Mouse (Mus musculus) kidney, embryonic 16.5 days (tissue): Measurements from ENCODE around the gene Fyb. TPM values are rescaled to one million over a fixed set of nuclear protein-coding genes. Genes with fewer than 3 reads are reported as not detected.

Experiments
- ATAC-seq: fragments of 200-750 bp; cut with Nextera tagmentation; 2 replicates; pipeline ENCODE4 v1.8.0; 2017; ENCODE audit warnings: moderate TSS enrichment; ENCODE audit not compliant: low FRiP score, low TSS enrichment
- H3K27ac ChIP-seq: fragments of 300-500 bp; sonication (generic); 2 replicates; pipeline ENCODE4 v1.5.1; 2014; ENCODE audit warnings: low read length
- H3K27me3 ChIP-seq: fragments of 300-500 bp; sonication (generic); 2 replicates; pipeline ENCODE4 v1.6.1; 2014; ENCODE audit warnings: low read length, control low read depth, mixed read lengths; ENCODE audit not compliant: insufficient read depth
- H3K36me3 ChIP-seq: fragments of 300-500 bp; sonication (generic); 2 replicates; pipeline ENCODE4 v1.6.1; 2014; ENCODE audit warnings: low read length, control low read depth, mixed read lengths; ENCODE audit not compliant: insufficient read depth
- H3K4me1 ChIP-seq: fragments of 300-500 bp; sonication (generic); 2 replicates; pipeline ENCODE4 v1.6.1; 2014; ENCODE audit warnings: low read length, control low read depth, mixed read lengths; ENCODE audit not compliant: insufficient read depth
- H3K4me2 ChIP-seq: fragments of 300-500 bp; sonication (generic); replicated peaks from 2 replicates; pipeline ENCODE4 v1.6.1; 2014; ENCODE audit warnings: low read depth, low read length
- H3K4me3 ChIP-seq: fragments of 300-500 bp; sonication (generic); 2 replicates; pipeline ENCODE4 v1.5.1; 2014; ENCODE audit warnings: mild to moderate bottlenecking, low read length
- H3K9ac ChIP-seq: fragments of 300-500 bp; sonication (generic); replicated peaks from 2 replicates; pipeline ENCODE4 v1.6.1; 2014; ENCODE audit warnings: low read length
- H3K9me3 ChIP-seq: fragments of 300-500 bp; sonication (generic); 2 replicates; pipeline ENCODE4 v1.6.1; 2016; ENCODE audit warnings: low read length, control low read depth
- WGBS: fragments of 180-500 bp; shearing (Covaris S2); extraction: QIAGEN DNeasy Blood & Tissue Kit; methylation state at CpG from one replicate; pipeline ENCODE4 v1.1.7; 2014; 5-methylcytosine and 5-hydroxymethylcytosine counted together
- polyA plus RNA-seq: library from polyadenylated mRNA; unstranded; fragments of >200 nt; fragmentation: Nextera tagmentation; extraction: Ambion mirVana; gene quantifications from 2 replicates; pipeline ENCODE4 v1.2.1, GENCODE M21; 2015

Fyb gene
- polyA plus RNA-seq, 1 experiment from 2014 or later, result 3.1 TPM

DNA sequence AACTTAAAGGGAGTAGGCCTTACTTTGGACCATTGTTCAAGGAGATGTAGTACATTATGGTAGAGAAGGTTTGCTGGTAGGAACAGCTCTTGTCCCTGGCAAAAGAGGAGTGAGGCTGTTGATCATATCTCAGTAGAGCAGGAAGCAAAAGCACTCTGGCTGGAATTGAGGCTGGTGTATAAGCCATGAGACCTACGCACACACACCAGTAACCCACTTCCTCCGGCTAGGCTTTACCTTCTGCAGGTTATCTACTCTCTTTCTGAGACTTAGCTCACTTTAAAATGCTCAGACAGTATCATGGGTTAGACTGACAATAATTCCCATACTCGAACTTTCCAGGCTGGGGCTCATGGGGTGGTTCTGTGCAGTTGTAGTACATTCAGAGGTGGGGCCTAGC is 2.7 kb downstream of the Fyb start:
- Histone ChIP-seq H3K4me2 (no peak overlapping the region), H3K9me3 (no peaks in the 10 kb centered on the region), H3K9ac (no peak overlapping the region), H3K36me3 (no peaks in the 10 kb centered on the region), H3K4me1 (no peaks in the 10 kb centered on the region), H3K27ac (no peak overlapping the region), H3K27me3 (no peaks in the 10 kb centered on the region), H3K4me3 (no peak overlapping the region)
- WGBS, result 86% methylated on average over 3 of the region's 3 CpGs
- no peak for ATAC-seq

DNA sequence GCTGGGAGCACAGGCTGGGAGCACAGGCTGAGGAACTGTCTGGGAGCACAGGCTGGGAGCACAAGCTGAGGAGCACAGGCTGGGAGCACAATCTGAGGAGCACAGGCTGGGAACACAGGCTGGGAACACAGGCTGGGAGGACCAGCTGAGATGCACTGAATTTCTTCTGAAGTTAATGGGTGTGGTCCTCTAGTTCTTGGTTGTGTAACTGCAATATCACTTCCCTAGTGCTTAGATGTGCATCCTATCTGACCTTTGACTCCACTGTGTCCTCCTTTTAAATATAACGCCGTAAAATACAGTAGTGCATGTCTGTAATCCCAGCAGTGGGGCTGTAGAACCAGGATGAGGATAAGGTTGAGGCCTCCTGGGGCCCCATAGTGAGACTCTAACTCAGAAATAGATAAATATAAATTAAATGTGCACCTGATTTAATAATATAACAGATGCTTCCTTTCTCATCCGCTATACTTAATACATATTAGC is 11.2 kb downstream of the Fyb start:
- Histone ChIP-seq H3K4me2 (no peak overlapping the region), H3K27me3 (no peaks in the 10 kb centered on the region), H3K27ac (no peak overlapping the region), H3K9me3 (no peaks in the 10 kb centered on the region), H3K4me1 (no peaks in the 10 kb centered on the region), H3K4me3 (no peak overlapping the region), H3K9ac (no peak overlapping the region), H3K36me3 (no peaks in the 10 kb centered on the region)
- no peak for ATAC-seq
- 78% methylated on average over 3 of the region's 3 CpGs for WGBS

DNA sequence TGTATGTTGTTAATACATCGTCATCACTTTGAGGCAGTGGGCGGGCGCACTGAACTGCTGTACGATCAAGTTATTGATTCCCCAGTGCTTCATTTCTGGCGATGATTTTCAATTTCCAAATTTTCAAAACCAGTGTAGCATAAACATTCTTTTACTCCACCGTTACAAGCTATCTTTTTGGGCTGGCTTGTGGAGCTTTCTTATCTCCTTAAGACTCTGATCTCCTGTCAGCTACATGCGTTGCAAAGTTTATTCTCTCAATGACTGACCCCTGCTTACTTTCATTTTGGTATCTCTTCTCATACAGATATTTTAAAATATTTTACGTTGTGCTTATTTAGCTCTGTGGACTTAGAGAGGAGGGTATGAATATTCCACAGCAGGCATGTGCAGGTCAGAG is 11.9 kb downstream of the Fyb start:
- no peak for ATAC-seq
- Histone ChIP-seq H3K9ac (no peak overlapping the region), H3K4me3 (no peak overlapping the region), H3K27me3 (no peaks in the 10 kb centered on the region), H3K9me3 (no peaks in the 10 kb centered on the region), H3K36me3 (no peaks in the 10 kb centered on the region), H3K27ac (no peak overlapping the region), H3K4me2 (no peak overlapping the region), H3K4me1 (no peaks in the 10 kb centered on the region)
- 86% methylated on average over 8 of the region's 8 CpGs for WGBS

DNA sequence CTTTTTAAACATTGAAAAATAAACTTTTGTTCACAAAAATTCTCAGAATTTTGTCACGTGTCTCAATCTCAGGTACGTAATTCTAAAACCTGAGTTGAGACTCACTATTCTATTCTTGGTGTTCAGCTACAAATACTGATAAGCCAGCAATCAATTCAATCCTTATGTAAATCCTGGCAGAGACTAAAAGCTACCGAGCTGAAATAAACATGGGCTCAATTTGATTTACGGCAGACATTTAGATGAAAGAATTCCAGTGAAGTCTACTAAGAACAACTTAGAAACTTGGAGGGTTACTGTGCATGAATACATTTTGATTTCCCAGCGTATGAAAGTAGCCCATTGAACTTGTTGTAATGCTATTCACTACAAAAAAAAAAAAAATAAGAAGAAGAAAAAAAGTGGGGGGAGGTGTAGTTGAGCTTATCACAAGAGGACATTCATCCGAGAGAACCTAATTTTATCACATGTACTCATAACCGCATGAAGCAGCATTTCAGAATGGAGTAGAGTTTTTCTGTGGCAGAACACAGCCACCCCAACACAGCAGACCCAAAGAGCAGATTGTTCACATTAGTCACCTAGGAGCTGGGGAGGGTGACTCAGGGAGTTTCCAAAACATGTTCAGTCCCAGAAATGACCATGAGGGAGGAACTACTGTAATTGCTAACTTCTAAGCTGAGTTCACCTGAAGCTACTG is 17.1 kb downstream of the Fyb start:
- WGBS, result 64% methylated on average over 7 of the region's 7 CpGs
- no peaks in the 10 kb centered on the region for H3K27me3 ChIP-seq

DNA sequence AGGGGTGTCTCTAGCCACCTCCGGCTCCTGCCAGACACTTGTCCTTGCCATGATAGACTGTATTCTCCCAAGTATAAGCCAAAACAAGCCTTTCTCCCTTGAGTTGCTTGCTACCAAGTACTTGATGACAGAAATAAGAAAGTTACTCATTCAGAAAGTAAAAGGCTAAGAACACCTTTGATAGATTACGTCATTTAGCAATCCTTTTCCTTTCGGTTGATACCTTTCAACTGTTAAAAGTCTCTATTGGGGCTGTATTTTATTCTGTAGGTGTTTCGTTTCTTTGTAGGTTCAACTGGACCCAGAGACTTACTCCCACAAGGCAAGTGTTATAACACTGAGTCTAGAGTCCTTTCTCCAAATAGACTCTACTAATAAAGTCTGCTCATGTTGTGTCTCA is 26.3 kb downstream of the Fyb start:
- Histone ChIP-seq H3K4me2 (no peak overlapping the region), H3K27me3 (no peaks in the 10 kb centered on the region), H3K27ac (no peak overlapping the region), H3K36me3 (no peaks in the 10 kb centered on the region), H3K4me1 (no peaks in the 10 kb centered on the region), H3K9ac (no peak overlapping the region), H3K9me3 (no peaks in the 10 kb centered on the region), H3K4me3 (no peak overlapping the region)
- ATAC-seq, result no peak
- 89% methylated on average over 4 of the region's 4 CpGs for WGBS

More for the DNA sequence above, 17.1 kb downstream of the Fyb start:
- H3K4me3 ChIP-seq, result no peak overlapping the region
- no peaks in the 10 kb centered on the region for H3K9me3 ChIP-seq
- H3K27ac ChIP-seq, result no peak overlapping the region
- H3K4me1 ChIP-seq, result no peaks in the 10 kb centered on the region
- H3K9ac ChIP-seq, result no peak overlapping the region
- H3K4me2 ChIP-seq, result no peak overlapping the region
- no peaks in the 10 kb centered on the region for H3K36me3 ChIP-seq
- no peak for ATAC-seq

DNA sequence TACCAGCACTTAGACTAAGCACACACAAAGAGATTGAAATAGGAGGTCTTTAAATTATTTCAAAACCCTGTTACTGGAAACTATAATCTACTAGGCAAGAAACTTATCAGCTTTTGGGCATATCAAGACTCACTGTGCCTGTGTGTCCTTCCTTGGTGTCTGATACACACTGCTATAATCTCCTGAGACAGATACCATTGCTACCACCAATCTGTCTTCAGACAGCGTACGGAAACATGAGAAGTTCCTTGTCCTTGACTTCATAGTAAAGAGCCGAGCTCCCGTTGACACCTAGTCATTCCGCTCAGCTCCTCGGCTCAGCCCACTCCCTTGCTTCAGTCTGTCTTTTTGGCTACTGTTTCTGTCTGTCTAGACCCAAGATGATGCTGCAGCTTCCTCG is 29.2 kb downstream of the Fyb start:
- H3K4me3 ChIP-seq, result no peak overlapping the region
- H3K27ac ChIP-seq, result no peak overlapping the region
- no peaks in the 10 kb centered on the region for H3K9me3 ChIP-seq
- H3K4me1 ChIP-seq, result no peaks in the 10 kb centered on the region
- H3K4me2 ChIP-seq, result no peak overlapping the region
- no peak for ATAC-seq
- H3K9ac ChIP-seq, result no peak overlapping the region
- no peaks in the 10 kb centered on the region for H3K27me3 ChIP-seq
- H3K36me3 ChIP-seq, result no peaks in the 10 kb centered on the region
- WGBS, result 60% methylated on average over 7 of the region's 7 CpGs

DNA sequence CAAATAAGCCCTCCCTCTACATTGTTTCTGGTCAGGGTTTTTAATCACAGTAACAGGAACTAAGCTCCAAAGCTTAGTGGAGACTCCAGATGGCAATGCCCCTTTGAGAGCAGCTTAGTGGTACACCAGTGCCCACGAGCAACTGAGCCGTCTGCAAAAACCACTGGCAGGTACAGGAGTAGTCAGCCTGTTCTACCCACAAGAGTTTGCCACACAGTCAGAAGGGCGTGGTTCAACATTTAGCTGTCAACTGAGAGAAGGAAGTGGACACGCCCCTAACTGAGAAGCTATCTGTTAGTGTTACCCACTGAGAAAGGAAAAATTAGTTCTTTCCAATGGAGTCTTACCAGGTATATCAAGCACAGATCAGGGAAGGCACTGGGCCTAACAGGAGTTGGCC is 32.1 kb downstream of the Fyb start:
- Histone ChIP-seq H3K36me3 (no peaks in the 10 kb centered on the region), H3K27me3 (no peaks in the 10 kb centered on the region), H3K4me2 (no peak overlapping the region), H3K4me3 (no peak overlapping the region), H3K9me3 (no peaks in the 10 kb centered on the region), H3K4me1 (0 out of 2 replicates have a peak, but pooled peaks cover 4% of the 10 kb centered on the region), H3K27ac (no peak overlapping the region), H3K9ac (no peak overlapping the region)
- ATAC-seq, result no peak
- WGBS, result 86% methylated on average over 4 of the region's 4 CpGs

DNA sequence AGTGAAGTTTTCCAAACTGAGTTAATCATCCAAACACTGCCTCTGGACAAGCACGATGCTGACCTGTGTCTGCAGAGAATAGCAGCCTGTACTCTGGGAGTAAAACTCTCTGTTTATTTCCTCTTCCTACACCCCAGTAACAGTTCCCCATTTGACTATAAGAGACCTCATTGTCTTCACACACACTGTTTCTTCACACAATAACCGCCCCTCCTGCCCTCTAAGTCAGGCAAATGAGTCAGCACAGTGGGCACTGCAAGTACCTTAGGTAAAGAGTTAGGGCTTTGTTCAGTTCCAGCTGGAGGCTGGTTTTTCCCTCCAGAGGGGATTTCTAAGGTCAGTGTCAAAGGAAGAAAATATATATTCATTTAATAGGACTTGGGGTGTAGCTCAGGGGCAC is 32.9 kb downstream of the Fyb start:
- H3K36me3 ChIP-seq, result no peaks in the 10 kb centered on the region
- 62% methylated on average over 2 of the region's 2 CpGs for WGBS
- H3K27me3 ChIP-seq, result no peaks in the 10 kb centered on the region
- 0 out of 2 replicates have a peak, but pooled peaks cover 4% of the 10 kb centered on the region for H3K4me1 ChIP-seq
- H3K9ac ChIP-seq, result no peak overlapping the region
- no peaks in the 10 kb centered on the region for H3K9me3 ChIP-seq
- H3K27ac ChIP-seq, result no peak overlapping the region
- no peak for ATAC-seq
- H3K4me3 ChIP-seq, result no peak overlapping the region
- H3K4me2 ChIP-seq, result no peak overlapping the region

DNA sequence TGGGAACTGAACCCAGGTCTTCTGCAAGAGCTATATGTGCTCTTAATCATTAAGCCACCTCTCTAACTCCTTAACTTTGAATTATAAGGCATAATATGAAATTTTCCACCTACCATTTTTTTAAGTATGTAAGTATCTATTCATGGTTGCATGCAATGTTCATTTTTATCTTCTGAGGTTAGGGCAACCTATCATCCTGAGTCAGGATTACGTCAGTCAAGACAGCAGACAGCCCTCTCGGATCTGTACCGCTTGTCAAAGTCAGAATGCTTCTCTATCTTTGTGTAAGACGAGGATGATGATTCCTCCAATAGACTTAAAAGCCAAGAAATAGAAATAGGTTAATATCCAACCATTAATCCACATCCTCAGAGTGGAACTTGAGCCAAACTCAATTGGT is 33.6 kb downstream of the Fyb start:
- 94% methylated on average over 4 of the region's 4 CpGs for WGBS
- no peak overlapping the region for H3K9ac ChIP-seq
- no peak overlapping the region for H3K4me3 ChIP-seq
- no peak overlapping the region for H3K4me2 ChIP-seq
- H3K27me3 ChIP-seq, result no peaks in the 10 kb centered on the region
- H3K9me3 ChIP-seq, result no peaks in the 10 kb centered on the region
- no peak overlapping the region for H3K27ac ChIP-seq
- ATAC-seq, result no peak
- H3K4me1 ChIP-seq, result 0 out of 2 replicates have a peak, but pooled peaks cover 4% of the 10 kb centered on the region
- no peaks in the 10 kb centered on the region for H3K36me3 ChIP-seq

DNA sequence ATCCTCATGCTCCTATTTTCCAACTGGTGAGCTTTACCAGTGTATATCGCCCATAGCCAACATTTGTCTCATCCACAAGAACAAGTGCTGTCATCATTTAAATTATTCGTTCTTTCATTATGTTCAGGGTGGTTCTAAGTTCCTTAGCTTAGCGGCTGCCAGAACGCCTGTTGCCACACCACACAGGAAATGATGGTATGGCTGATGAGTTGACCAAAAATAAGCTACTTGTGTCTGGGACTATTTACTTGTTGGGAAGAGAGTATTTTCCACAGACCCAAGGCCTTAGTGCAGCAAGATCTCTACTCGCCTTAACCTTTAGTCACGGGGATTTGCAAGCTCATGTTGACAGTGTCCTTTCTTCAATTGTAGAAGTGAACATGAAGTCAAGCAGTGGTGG is 34.3 kb downstream of the Fyb start:
- Histone ChIP-seq H3K4me1 (0 out of 2 replicates have a peak, but pooled peaks cover 4% of the 10 kb centered on the region), H3K27me3 (no peaks in the 10 kb centered on the region), H3K27ac (no peak overlapping the region), H3K36me3 (no peaks in the 10 kb centered on the region), H3K4me2 (no peak overlapping the region), H3K4me3 (no peak overlapping the region), H3K9me3 (no peaks in the 10 kb centered on the region), H3K9ac (no peak overlapping the region)
- WGBS, result 94% methylated on average over 6 of the region's 6 CpGs
- ATAC-seq, result no peak
